Mouse (Mus musculus): ENCODE measurements at regions not wholly inside any gene's neighbourhood (a gene's known extent, or its start where the extent isn't known, plus 50 kb on each side); places are given as distances from the start of the nearest gene placed in this dataset.

DNA sequence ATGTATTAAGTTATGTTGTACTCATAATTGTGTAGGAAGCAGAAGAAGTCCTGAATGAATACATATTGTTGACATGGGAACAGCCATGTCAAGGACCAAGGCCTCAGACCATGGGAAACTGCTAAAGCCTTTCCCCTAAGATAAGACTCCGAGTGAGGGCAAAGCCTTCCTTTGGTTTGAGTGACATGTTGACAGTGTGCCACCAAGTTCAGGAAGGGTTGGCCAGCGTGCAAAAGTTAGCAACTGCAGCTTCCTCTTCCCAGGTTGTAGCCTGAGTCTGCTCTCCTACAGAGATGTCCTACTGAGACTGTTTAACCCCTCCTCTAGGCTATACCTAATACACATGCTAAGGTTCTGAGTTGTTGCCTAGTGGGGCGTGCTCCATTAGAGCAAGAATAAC is 334.5 kb downstream of the Wdr20rt start:
- no peak for TF ChIP-seq CTCF (IDR thresholded peaks at IDR 0.05; ENCODE audit: borderline replicate concordance, extremely low read depth, insufficient read depth, insufficient read length)
- no peak for TF ChIP-seq POLR2A (IDR thresholded peaks at IDR 0.05; ENCODE audit: borderline replicate concordance, extremely low read depth, insufficient read depth, insufficient read length, poor library complexity, severe bottlenecking)
